Mouse (Mus musculus) kidney, adult 9 months (tissue): ENCODE results near the gene Zmynd8.
"Not testable (repeated sequence)": the region's sequence is repeated elsewhere in the genome, so short reads cannot be mapped to it uniquely, and the experiment has no call there.

Experiments used
- DNase-seq: peaks from one replicate; pipeline ENCODE4 v3.0.0; 2022

Gene Zmynd8

GRCm38 (mm10) chr2:165828770-165829169 lies 70.0 kb downstream of the Zmynd8 start:
- DNase-seq: peak; percentile 78

- DNase-seq: peak; percentile 88
Measured at GRCm38 (mm10) chr2:165825964-165826712, 72.7 kb downstream of the Zmynd8 start.

- no peak for DNase-seq
Measured at GRCm38 (mm10) chr2:165825261-165825900, 73.4 kb downstream of the Zmynd8 start.

- DNase-seq: no peak
Measured at GRCm38 (mm10) chr2:165824826-165825225, 74.0 kb downstream of the Zmynd8 start.

- no peak for DNase-seq
Measured at GRCm38 (mm10) chr2:165822478-165822877, 76.3 kb downstream of the Zmynd8 start.

- DNase-seq: no peak
Measured at GRCm38 (mm10) chr2:165821671-165822070, 77.1 kb downstream of the Zmynd8 start.

- DNase-seq: no peak
Measured at GRCm38 (mm10) chr2:165820504-165821095, 78.2 kb downstream of the Zmynd8 start.

- DNase-seq: no peak
Measured at GRCm38 (mm10) chr2:165820073-165820472, 78.7 kb downstream of the Zmynd8 start.

- DNase-seq: peak; percentile 78
Measured at GRCm38 (mm10) chr2:165818985-165819948, 79.5 kb downstream of the Zmynd8 start.

GRCm38 (mm10) chr2:165818570-165818969 lies 80.2 kb downstream of the Zmynd8 start:
- no peak for DNase-seq

- no peak for DNase-seq
Measured at GRCm38 (mm10) chr2:165817437-165817836, 81.4 kb downstream of the Zmynd8 start.

- no peak for DNase-seq
Measured at GRCm38 (mm10) chr2:165815103-165815880, 83.5 kb downstream of the Zmynd8 start.

GRCm38 (mm10) chr2:165812889-165813288 lies 85.9 kb downstream of the Zmynd8 start:
- no peak for DNase-seq

GRCm38 (mm10) chr2:165811536-165811935 lies 87.3 kb downstream of the Zmynd8 start:
- peak; percentile 77 for DNase-seq

- DNase-seq: no peak
Measured at GRCm38 (mm10) chr2:165809901-165810477, 88.8 kb downstream of the Zmynd8 start.

GRCm38 (mm10) chr2:165809091-165809490 lies 89.7 kb downstream of the Zmynd8 start:
- no peak for DNase-seq

- no peak for DNase-seq
Measured at GRCm38 (mm10) chr2:165808179-165808975, 90.4 kb downstream of the Zmynd8 start.

- not testable (repeated sequence) for DNase-seq
Measured at GRCm38 (mm10) chr2:165800174-165800573, 98.6 kb downstream of the Zmynd8 start.

GRCm38 (mm10) chr2:165797876-165798275 lies 100.9 kb downstream of the Zmynd8 start:
- no peak for DNase-seq

GRCm38 (mm10) chr2:165793283-165793638 lies 105.6 kb downstream of the Zmynd8 start:
- no peak for DNase-seq
